Mouse (Mus musculus) heart, adult 2 months (tissue): ENCODE measurements at regions not wholly inside any gene's neighbourhood (a gene's known extent, or its start where the extent isn't known, plus 50 kb on each side); places are given as distances from the start of the nearest gene placed in this dataset.

ENCODE experiments used
- DNase-seq, 2 experiments: peaks; one replicate each; pipeline ENCODE4 v3.0.0; 2021
- H3K27ac ChIP-seq: fragments of 200-600 bp; 2 replicates; pipeline ENCODE4 v1.8.1; 2022
- H3K27me3 ChIP-seq: fragments of 200-500 bp; 2 replicates; pipeline ENCODE4 v1.6.1; 2012; ENCODE audit warnings: mild to moderate bottlenecking, low read length, inconsistent platforms, mixed read lengths; ENCODE audit not compliant: control insufficient read depth, insufficient read depth
- H3K36me3 ChIP-seq: fragments of 200-500 bp; 2 replicates; pipeline ENCODE4 v1.6.1; 2012; ENCODE audit warnings: low read length, inconsistent platforms; ENCODE audit not compliant: control insufficient read depth, insufficient read depth
- H3K4me1 ChIP-seq: fragments of 200-500 bp; 2 replicates; pipeline ENCODE4 v1.6.1; 2011; ENCODE audit warnings: low read length; ENCODE audit not compliant: control insufficient read depth, insufficient read depth
- H3K4me3 ChIP-seq: fragments of 200-600 bp; 2 replicates; pipeline ENCODE4 v1.8.1; 2022
- H3K79me2 ChIP-seq: fragments of 200-500 bp; replicated peaks from 2 replicates; pipeline ENCODE4 v1.6.1; 2012; ENCODE audit warnings: mild to moderate bottlenecking, inconsistent platforms, low read length, moderate library complexity, mixed read lengths; ENCODE audit not compliant: control insufficient read depth, insufficient read depth
- H3K9ac ChIP-seq: fragments of 200-500 bp; 2 replicates; pipeline ENCODE4 v1.6.1; 2012; ENCODE audit warnings: low read depth, mild to moderate bottlenecking, control low read depth, inconsistent platforms, low read length, mixed read lengths
- CTCF ChIP-seq: fragments of 200-600 bp; IDR thresholded peaks from 2 replicates; pipeline ENCODE4 v1.8.1; 2022; ENCODE audit warnings: antibody characterized with exemption, mild to moderate bottlenecking, moderate library complexity
- EP300 ChIP-seq: fragments of 200-500 bp; IDR thresholded peaks from 2 replicates; pipeline ENCODE4 v1.6.1; 2011; ENCODE audit warnings: low read depth, low read length, control low read depth; ENCODE audit not compliant: insufficient read depth
- POLR2A ChIP-seq: fragments of 200-500 bp; IDR thresholded peaks from 2 replicates; pipeline ENCODE4 v1.6.1; 2011; ENCODE audit warnings: mild to moderate bottlenecking, low read depth, low read length, control low read depth; ENCODE audit not compliant: insufficient read depth
- WGBS: fragments of 180-500 bp; shearing (Covaris S2); methylation state at CpG from one replicate; pipeline ENCODE4 v1.1.7; 2018; 5-methylcytosine and 5-hydroxymethylcytosine counted together
- intact Hi-C: fragments of 180-260 bp; cut with DNase I; formaldehyde crosslinking; loops from one replicate; pipeline ENCODE4 v1.15.1; 2025

GRCm38 (mm10) chr2:171856491-171856890 lies 186.8 kb downstream of the Cbln4 start:
- intact Hi-C loops: no loop called here
- Histone ChIP-seq H3K27me3 (no peaks in the 10 kb centered on the region), H3K36me3 (no peaks in the 10 kb centered on the region), H3K9ac (no peak overlapping the region), H3K27ac (no peak overlapping the region), H3K79me2 (no peaks in the 10 kb centered on the region; the same call in 1 of the 2 replicates), H3K4me3 (no peak overlapping the region), H3K4me1 (no peaks in the 10 kb centered on the region)
- 47% methylated on average over 8 of the region's 8 CpGs for WGBS
- no peak for DNase-seq
- TF ChIP-seq CTCF: no peak
- no peak for TF ChIP-seq POLR2A
- no peak for TF ChIP-seq EP300

- intact Hi-C loops: no loop called here
- no peaks in the 10 kb centered on the region for H3K79me2 ChIP-seq
These were observed 196.3 kb downstream of the Cbln4 start for GRCm38 (mm10) chr2:171846826-171847492.

GRCm38 (mm10) chr2:171840058-171840713 lies 203.1 kb downstream of the Cbln4 start:
- Histone ChIP-seq H3K4me1 (no peaks in the 10 kb centered on the region), H3K27ac (no peak overlapping the region), H3K27me3 (no peaks in the 10 kb centered on the region), H3K79me2 (no peaks in the 10 kb centered on the region), H3K4me3 (no peak overlapping the region), H3K9ac (no peak overlapping the region), H3K36me3 (no peaks in the 10 kb centered on the region)
- intact Hi-C loops: no loop called here
- peak in 1 of 2 experiments; percentile 8 for DNase-seq
- WGBS: 63% methylated on average over 14 of the region's 14 CpGs
- TF ChIP-seq CTCF: no peak
- TF ChIP-seq POLR2A: no peak
- no peak for TF ChIP-seq EP300

More at GRCm38 (mm10) chr2:171846826-171847492, 196.3 kb downstream of the Cbln4 start:
- no peak for DNase-seq
- Histone ChIP-seq H3K4me1 (no peaks in the 10 kb centered on the region), H3K27me3 (no peaks in the 10 kb centered on the region), H3K36me3 (no peaks in the 10 kb centered on the region), H3K27ac (no peak overlapping the region), H3K4me3 (no peak overlapping the region), H3K9ac (no peak overlapping the region)
- WGBS: 25% methylated on average over 4 of the region's 4 CpGs
- no peak for TF ChIP-seq EP300
- no peak for TF ChIP-seq POLR2A
- TF ChIP-seq CTCF: no peak

- peak in 1 of 2 experiments; percentile 13 for DNase-seq
- H3K4me3 ChIP-seq: no peak overlapping the region
- TF ChIP-seq CTCF (no peak), EP300 (no peak), POLR2A (no peak)
- no peaks in the 10 kb centered on the region for H3K4me1 ChIP-seq
- H3K27me3 ChIP-seq: no peaks in the 10 kb centered on the region
- H3K36me3 ChIP-seq: no peaks in the 10 kb centered on the region
- no peak overlapping the region for H3K27ac ChIP-seq
- H3K79me2 ChIP-seq: no peaks in the 10 kb centered on the region
- H3K9ac ChIP-seq: no peak overlapping the region
- intact Hi-C loops: no loop called here
- 75% methylated on average over 6 of the region's 6 CpGs for WGBS
These were observed 221.1 kb downstream of the Cbln4 start for GRCm38 (mm10) chr2:171822156-171822555.

- intact Hi-C loops: no loop called here
- Histone ChIP-seq H3K4me1 (no peaks in the 10 kb centered on the region), H3K36me3 (no peaks in the 10 kb centered on the region), H3K27me3 (no peaks in the 10 kb centered on the region), H3K4me3 (no peak overlapping the region), H3K9ac (no peak overlapping the region), H3K79me2 (no peaks in the 10 kb centered on the region), H3K27ac (no peak overlapping the region)
- TF ChIP-seq CTCF: no peak
- TF ChIP-seq EP300: no peak
- no peak for TF ChIP-seq POLR2A
- WGBS: 51% methylated on average over 8 of the region's 8 CpGs
- DNase-seq: no peak
These were observed 224.8 kb downstream of the Cbln4 start for GRCm38 (mm10) chr2:171818504-171818903.

- no peak overlapping the region for H3K27ac ChIP-seq
- H3K79me2 ChIP-seq: no peaks in the 10 kb centered on the region
- DNase-seq: no peak
- no peaks in the 10 kb centered on the region for H3K4me1 ChIP-seq
- H3K4me3 ChIP-seq: no peak overlapping the region
- intact Hi-C loops: no loop called here
- H3K36me3 ChIP-seq: no peaks in the 10 kb centered on the region
- no peaks in the 10 kb centered on the region for H3K27me3 ChIP-seq
- TF ChIP-seq POLR2A (no peak), CTCF (no peak), EP300 (no peak)
- no peak overlapping the region for H3K9ac ChIP-seq
- 80% methylated on average over 7 of the region's 10 CpGs for WGBS
These were observed 226.4 kb downstream of the Cbln4 start for GRCm38 (mm10) chr2:171816685-171817419.
